Mouse (Mus musculus): ENCODE measurements around the gene Erp27. TPM values are rescaled to one million over a fixed set of nuclear protein-coding genes. Genes with fewer than 3 reads are reported as not detected.

Erp27 gene
- polyA plus RNA-seq, 1 experiment from 2014 or later, result 0.96 TPM

DNA sequence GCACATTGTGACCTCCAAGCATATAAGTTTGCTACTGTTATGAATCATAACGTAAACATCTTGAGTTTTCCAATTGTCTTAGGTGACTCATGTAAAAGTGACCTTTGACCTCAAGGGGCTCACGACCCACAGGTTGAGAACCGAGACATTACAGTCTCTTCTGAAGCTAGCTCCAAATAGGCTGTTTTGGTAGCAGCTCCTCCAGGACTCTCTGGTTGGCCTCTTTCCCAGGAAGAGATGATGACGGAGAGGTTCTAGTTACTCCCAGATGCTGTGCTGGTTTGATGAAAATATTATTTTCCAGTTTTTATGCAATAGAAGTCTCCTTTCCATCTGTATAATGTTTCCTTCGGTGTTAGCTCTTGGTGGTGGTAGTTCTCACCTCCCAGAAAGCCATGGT lies 53.1 kb downstream of the Erp27 start:
- no peak for ATAC-seq (replicated peaks; ENCODE audit: extremely low read depth, insufficient read depth, low FRiP score)
- WGBS, result 63% methylated on average over 5 of the region's 5 CpGs
- Histone ChIP-seq H3K4me2 (ENCODE audit: low read depth, low read length) (no peak overlapping the region), H3K9me3 (replicated peaks; ENCODE audit: control insufficient read depth, low read length) (no peaks in the 10 kb centered on the region), H3K27ac (ENCODE audit: low read length) (no peak overlapping the region), H3K4me1 (ENCODE audit: control insufficient read depth, insufficient read depth, low read length) (no peaks in the 10 kb centered on the region), H3K36me3 (ENCODE audit: control insufficient read depth, insufficient read depth) (peaks cover 9% of the 10 kb centered on the region), H3K9ac (ENCODE audit: low read length) (no peak overlapping the region), H3K27me3 (ENCODE audit: control insufficient read depth, insufficient read depth, low read length) (no peaks in the 10 kb centered on the region), H3K4me3 (ENCODE audit: low read length) (no peak overlapping the region)

DNA sequence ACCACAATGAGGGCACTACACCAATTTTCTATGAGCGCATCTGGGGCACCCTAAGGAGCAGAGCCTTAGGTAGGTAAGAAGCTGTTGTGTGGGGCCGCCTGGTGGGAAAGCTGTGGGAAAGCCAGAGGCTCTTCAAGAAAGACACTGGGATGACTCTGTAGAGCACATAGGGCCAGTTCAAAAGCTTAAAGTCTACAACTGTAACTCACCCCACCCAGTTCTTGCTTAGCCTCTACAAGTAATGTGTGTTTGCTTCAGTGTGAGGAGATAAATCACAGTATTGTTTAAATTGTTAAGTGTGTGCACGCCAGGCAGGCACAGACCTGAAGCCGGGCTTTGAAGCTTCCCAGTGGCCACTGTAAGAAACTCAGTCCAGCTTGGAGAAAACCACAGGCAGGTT lies 55.8 kb downstream of the Erp27 start:
- Histone ChIP-seq H3K9me3 (replicated peaks; ENCODE audit: control insufficient read depth, low read length) (no peaks in the 10 kb centered on the region), H3K4me2 (ENCODE audit: low read depth, low read length) (no peak overlapping the region), H3K4me1 (ENCODE audit: control insufficient read depth, insufficient read depth, low read length) (no peaks in the 10 kb centered on the region), H3K27me3 (ENCODE audit: control insufficient read depth, insufficient read depth, low read length) (no peaks in the 10 kb centered on the region), H3K27ac (ENCODE audit: low read length) (no peak overlapping the region), H3K4me3 (ENCODE audit: low read length) (no peak overlapping the region), H3K9ac (ENCODE audit: low read length) (no peak overlapping the region), H3K36me3 (ENCODE audit: control insufficient read depth, insufficient read depth) (no peaks in the 10 kb centered on the region)
- WGBS, result 77% methylated on average over 4 of the region's 4 CpGs
- no peak for ATAC-seq (replicated peaks; ENCODE audit: extremely low read depth, insufficient read depth, low FRiP score)

DNA sequence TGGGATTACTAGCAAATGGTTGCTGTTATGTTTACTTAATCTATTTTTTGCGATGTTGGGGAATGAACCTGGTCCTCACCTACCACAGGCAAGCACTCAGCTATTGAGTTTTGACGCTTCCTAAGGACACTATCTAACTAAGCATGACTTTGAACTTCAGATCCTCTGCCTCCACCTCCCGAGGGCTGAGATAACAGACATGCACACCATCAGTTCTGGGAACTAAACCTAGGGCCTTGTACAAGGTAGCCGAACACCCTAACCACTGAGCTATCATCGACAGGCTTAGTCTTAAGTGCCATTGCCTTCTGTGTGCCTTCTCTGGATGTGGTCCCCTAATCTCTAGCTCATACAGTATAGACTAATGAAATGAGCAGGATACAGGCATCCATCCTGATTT lies 56.6 kb downstream of the Erp27 start:
- ATAC-seq (replicated peaks; ENCODE audit: extremely low read depth, insufficient read depth, low FRiP score), result no peak
- WGBS, result 77% methylated on average over 5 of the region's 5 CpGs
- Histone ChIP-seq H3K27ac (ENCODE audit: low read length) (no peak overlapping the region), H3K9me3 (replicated peaks; ENCODE audit: control insufficient read depth, low read length) (no peaks in the 10 kb centered on the region), H3K4me3 (ENCODE audit: low read length) (no peak overlapping the region), H3K9ac (ENCODE audit: low read length) (no peak overlapping the region), H3K4me2 (ENCODE audit: low read depth, low read length) (no peak overlapping the region), H3K27me3 (ENCODE audit: control insufficient read depth, insufficient read depth, low read length) (no peaks in the 10 kb centered on the region), H3K36me3 (ENCODE audit: control insufficient read depth, insufficient read depth) (no peaks in the 10 kb centered on the region), H3K4me1 (ENCODE audit: control insufficient read depth, insufficient read depth, low read length) (peaks cover 5% of the 10 kb centered on the region; the same call in 1 of the 2 replicates)

DNA sequence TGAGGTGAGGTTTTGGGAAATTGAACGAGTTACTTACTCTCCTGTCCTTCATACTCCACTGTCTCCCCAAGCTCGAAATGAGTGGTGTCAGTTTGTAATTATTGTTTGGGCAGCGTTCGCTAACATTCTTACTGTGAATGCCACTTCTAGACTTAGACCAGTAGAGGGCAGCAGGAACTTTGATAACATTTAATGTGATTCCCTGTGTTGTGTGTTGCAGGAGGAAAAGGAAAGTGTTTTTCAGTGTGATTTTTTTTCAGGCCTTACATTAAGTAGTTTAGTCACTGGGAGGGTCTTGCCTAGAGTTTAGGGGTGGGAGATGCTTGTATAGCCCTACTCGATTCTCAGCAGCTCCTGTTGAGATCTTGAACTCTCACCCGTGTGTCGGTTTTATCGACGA lies 61.0 kb downstream of the Erp27 start:
- Histone ChIP-seq H3K4me2 (ENCODE audit: low read depth, low read length) (peak overlapping the region; percentile 43), H3K4me1 (ENCODE audit: control insufficient read depth, insufficient read depth, low read length) (peaks cover 42% of the 10 kb centered on the region), H3K27me3 (ENCODE audit: control insufficient read depth, insufficient read depth, low read length) (no peaks in the 10 kb centered on the region), H3K36me3 (ENCODE audit: control insufficient read depth, insufficient read depth) (no peaks in the 10 kb centered on the region), H3K9ac (ENCODE audit: low read length) (peak overlapping the region; percentile 68), H3K27ac (ENCODE audit: low read length) (peak overlapping the region; percentile 95), H3K4me3 (ENCODE audit: low read length) (peak overlapping the region; percentile 16; the same call in 1 of the 2 replicates), H3K9me3 (replicated peaks; ENCODE audit: control insufficient read depth, low read length) (no peaks in the 10 kb centered on the region)
- 36% methylated on average over 9 of the region's 9 CpGs for WGBS
- ATAC-seq (replicated peaks; ENCODE audit: extremely low read depth, insufficient read depth, low FRiP score), result no peak

DNA sequence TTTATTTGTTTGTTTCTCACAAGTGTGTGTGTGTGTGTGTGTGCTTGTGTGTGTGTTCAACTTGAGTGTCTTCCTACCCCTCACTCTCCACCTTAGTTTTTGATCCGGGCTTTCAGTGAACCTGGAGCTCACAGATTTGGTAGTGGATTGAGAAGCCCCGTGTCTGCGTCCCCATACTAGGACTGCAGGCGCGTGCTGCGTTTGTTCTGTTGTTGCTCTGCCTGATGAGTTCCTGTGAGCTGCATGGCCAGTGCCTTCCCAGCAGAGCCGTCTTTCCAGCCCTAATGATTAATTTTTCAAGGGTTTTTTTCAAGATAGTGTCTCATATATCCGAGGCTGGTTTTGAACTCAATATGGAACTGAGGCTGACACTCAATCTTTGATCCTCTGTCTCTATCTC lies 63.6 kb downstream of the Erp27 start:
- peak overlapping the region; percentile 95 for H3K27ac ChIP-seq (ENCODE audit: low read length)
- H3K4me1 ChIP-seq (ENCODE audit: control insufficient read depth, insufficient read depth, low read length), result peaks cover 47% of the 10 kb centered on the region
- H3K4me2 ChIP-seq (ENCODE audit: low read depth, low read length), result peak overlapping the region; percentile 67; the same call in 1 of the 2 replicates
- WGBS, result 42% methylated on average over 8 of the region's 8 CpGs
- no peaks in the 10 kb centered on the region for H3K9me3 ChIP-seq (replicated peaks; ENCODE audit: control insufficient read depth, low read length)
- no peaks in the 10 kb centered on the region for H3K27me3 ChIP-seq (ENCODE audit: control insufficient read depth, insufficient read depth, low read length)
- no peak overlapping the region for H3K9ac ChIP-seq (ENCODE audit: low read length)
- no peak overlapping the region for H3K4me3 ChIP-seq (ENCODE audit: low read length)
- ATAC-seq (replicated peaks; ENCODE audit: extremely low read depth, insufficient read depth, low FRiP score), result no peak
- H3K36me3 ChIP-seq (ENCODE audit: control insufficient read depth, insufficient read depth), result no peaks in the 10 kb centered on the region

DNA sequence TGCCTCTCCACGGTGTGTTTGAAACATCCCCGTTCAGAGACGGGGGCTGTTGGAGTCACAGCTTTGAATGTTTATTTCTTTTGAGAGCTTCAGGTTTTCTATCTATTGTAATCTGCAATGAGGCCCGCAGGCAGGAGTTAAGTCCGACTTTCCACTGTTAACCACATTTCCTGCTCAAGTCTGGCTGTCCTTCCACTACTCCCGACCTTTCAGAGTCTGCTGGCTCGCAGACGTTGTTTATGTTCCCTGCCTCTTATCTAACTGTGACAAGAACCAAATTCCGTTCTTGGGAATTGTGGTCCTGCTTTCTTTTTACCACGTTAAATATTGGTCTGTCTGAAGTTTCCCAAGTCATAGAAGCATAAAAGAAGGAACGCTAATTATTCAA lies 64.1 kb downstream of the Erp27 start:
- peak; percentile 54 for ATAC-seq (replicated peaks; ENCODE audit: extremely low read depth, insufficient read depth, low FRiP score)

More for the DNA sequence above, 64.1 kb downstream of the Erp27 start:
- Histone ChIP-seq H3K4me2 (ENCODE audit: low read depth, low read length) (peak overlapping the region; percentile 67), H3K36me3 (ENCODE audit: control insufficient read depth, insufficient read depth) (no peaks in the 10 kb centered on the region), H3K9ac (ENCODE audit: low read length) (peak overlapping the region; percentile 76), H3K4me3 (ENCODE audit: low read length) (peak overlapping the region; percentile 46), H3K27me3 (ENCODE audit: control insufficient read depth, insufficient read depth, low read length) (no peaks in the 10 kb centered on the region), H3K4me1 (ENCODE audit: control insufficient read depth, insufficient read depth, low read length) (peaks cover 47% of the 10 kb centered on the region), H3K9me3 (replicated peaks; ENCODE audit: control insufficient read depth, low read length) (no peaks in the 10 kb centered on the region), H3K27ac (ENCODE audit: low read length) (peak overlapping the region; percentile 95)
- WGBS, result 4% methylated on average over 11 of the region's 11 CpGs

Other genes with a start within 250 kb of the Erp27 start
- gene Gucy2c, start 140.4 kb downstream of the Erp27 start, polyA plus RNA-seq (2015; fragmentation: Nextera tagmentation; extraction: Ambion mirVana), result 0.05 and 0.11 TPM in 2 replicates
- 0.16 and 0.20 TPM in 2 replicates for gene Hist4h4, start 117.8 kb downstream of the Erp27 start, polyA plus RNA-seq (2015; fragmentation: Nextera tagmentation; extraction: Ambion mirVana)
- gene H2afj, start 113.9 kb downstream of the Erp27 start, polyA plus RNA-seq (2015; fragmentation: Nextera tagmentation; extraction: Ambion mirVana), result 79.2 and 90.0 TPM in 2 replicates
- 0.99 and 2.5 TPM in 2 replicates for gene BC049715, start 94.6 kb downstream of the Erp27 start, polyA plus RNA-seq (2015; fragmentation: Nextera tagmentation; extraction: Ambion mirVana)
- 64.5 and 77.7 TPM in 2 replicates for gene Wbp11, start 93.9 kb downstream of the Erp27 start, polyA plus RNA-seq (2015; fragmentation: Nextera tagmentation; extraction: Ambion mirVana)
- not detected in 2 replicates for gene Smco3, start 86.7 kb downstream of the Erp27 start, polyA plus RNA-seq (2015; fragmentation: Nextera tagmentation; extraction: Ambion mirVana)
- gene Art4, start 64.4 kb downstream of the Erp27 start, polyA plus RNA-seq (2015; fragmentation: Nextera tagmentation; extraction: Ambion mirVana), result 11.6 and 13.6 TPM in 2 replicates
- 570 and 632 TPM in 2 replicates for gene Mgp, start 46.4 kb downstream of the Erp27 start, polyA plus RNA-seq (2015; fragmentation: Nextera tagmentation; extraction: Ambion mirVana)
- 0.38 and 0.62 TPM in 2 replicates for gene Pde6h, start 1.7 kb upstream of the Erp27 start, polyA plus RNA-seq (2015; fragmentation: Nextera tagmentation; extraction: Ambion mirVana)
- gene Arhgdib, start 19.7 kb upstream of the Erp27 start, polyA plus RNA-seq (2015; fragmentation: Nextera tagmentation; extraction: Ambion mirVana), result 103 and 152 TPM in 2 replicates
- gene Rerg, start 248.3 kb upstream of the Erp27 start, polyA plus RNA-seq (2015; fragmentation: Nextera tagmentation; extraction: Ambion mirVana), result 4.9 and 5.5 TPM in 2 replicates